Mouse (Mus musculus) ES-E14 (cell line): ENCODE measurements around the gene Ostn. TPM values are rescaled to one million over a fixed set of nuclear protein-coding genes. Genes with fewer than 3 reads are reported as not detected.
A peak's percentile ranks its signal among the peaks of the same experiment; 100 is the strongest.
"Not testable (repeated sequence)": the region's sequence is repeated elsewhere in the genome, so short reads cannot be mapped to it uniquely, and the experiment has no call there.

Experiments used
- DNase-seq: peaks from one replicate; pipeline ENCODE4 v3.0.0-alpha.2; 2013; ENCODE audit warnings: low read depth, low spot score
- H3K27ac ChIP-seq: 2 replicates; pipeline ENCODE4 v1.5.1; 2012; ENCODE audit warnings: low read depth, mild to moderate bottlenecking, low read length, moderate library complexity, mixed read lengths; ENCODE audit not compliant: poor library complexity, insufficient read depth, severe bottlenecking
- H3K36me3 ChIP-seq: 2 replicates; pipeline ENCODE4 v1.6.1; 2012; ENCODE audit warnings: mild to moderate bottlenecking, low read length, moderate library complexity, mixed read lengths; ENCODE audit not compliant: control insufficient read depth, poor library complexity, insufficient read depth, severe bottlenecking
- H3K4me1 ChIP-seq, 2 experiments: fragments of 150-350 bp in 1 of 2; sonication (generic) in 1 of 2; 2 replicates each; pipeline ENCODE4 v1.6.1; 2012; ENCODE audit warnings: low read length in 2 of 2, mild to moderate bottlenecking in 1 of 2, mixed read lengths in 1 of 2; ENCODE audit not compliant: control insufficient read depth in 2 of 2, insufficient read depth in 2 of 2, poor library complexity in 1 of 2
- H3K4me3 ChIP-seq, 2 experiments: fragments of 150-350 bp in 1 of 2; sonication (generic) in 1 of 2; 2 replicates each; pipeline ENCODE4 v1.5.1; 2012; ENCODE audit warnings: low read length in 2 of 2, low read depth in 1 of 2, mild to moderate bottlenecking in 1 of 2, mixed read lengths in 1 of 2; ENCODE audit not compliant: insufficient read depth in 1 of 2, poor library complexity in 1 of 2, severe bottlenecking in 1 of 2
- H3K9ac ChIP-seq: 2 replicates; pipeline ENCODE4 v1.6.1; 2012; ENCODE audit warnings: low read depth, mild to moderate bottlenecking, low read length, mixed read lengths; ENCODE audit not compliant: poor library complexity, insufficient read depth, severe bottlenecking
- H3K9me3 ChIP-seq: fragments of 150-350 bp; sonication (generic); 2 replicates; pipeline ENCODE4 v1.6.1; 2012; ENCODE audit warnings: low read depth, mild to moderate bottlenecking, low read length; ENCODE audit not compliant: control insufficient read depth, insufficient read depth
- CHD2 ChIP-seq: IDR thresholded peaks from 2 replicates; pipeline ENCODE4 v1.6.1; 2014; ENCODE audit warnings: mild to moderate bottlenecking, low read depth, low read length, inconsistent platforms
- HCFC1 ChIP-seq: IDR thresholded peaks from 2 replicates; pipeline ENCODE4 v1.6.1; 2012; ENCODE audit warnings: low read length, inconsistent platforms, borderline replicate concordance; ENCODE audit not compliant: insufficient read depth
- MAFK ChIP-seq: IDR thresholded peaks from 2 replicates; pipeline ENCODE4 v1.6.1; 2014; ENCODE audit warnings: mild to moderate bottlenecking, low read depth, low read length, inconsistent platforms; ENCODE audit not compliant: insufficient read depth
- ZC3H11A ChIP-seq: IDR thresholded peaks from 2 replicates; pipeline ENCODE4 v1.6.1; 2012; ENCODE audit warnings: low read depth, mild to moderate bottlenecking, inconsistent platforms, low read length, borderline replicate concordance
- ZNF384 ChIP-seq: IDR thresholded peaks from 2 replicates; pipeline ENCODE4 v1.6.1; 2012; ENCODE audit warnings: low read depth, low read length, inconsistent platforms
- in situ Hi-C, 2 experiments: fragments of 600-800 bp; cut with MboI; formaldehyde crosslinking; loops; one replicate each; pipeline ENCODE4 v1.15.1; 2025; ENCODE audit warnings: low sequenced_read_pairs in 2 of 2, inconsistent platforms in 1 of 2; ENCODE audit not compliant: unreplicated experiment in 2 of 2
- total RNA-seq: library from RNA; depleted of rRNA; stranded (reverse); fragments of 300-350 nt; gene quantifications from 2 replicates; pipeline ENCODE4 v1.2.3, GENCODE M21; 2012; rRNA removed

Ostn gene
- total RNA-seq, result not detected in 2 replicates

DNA sequence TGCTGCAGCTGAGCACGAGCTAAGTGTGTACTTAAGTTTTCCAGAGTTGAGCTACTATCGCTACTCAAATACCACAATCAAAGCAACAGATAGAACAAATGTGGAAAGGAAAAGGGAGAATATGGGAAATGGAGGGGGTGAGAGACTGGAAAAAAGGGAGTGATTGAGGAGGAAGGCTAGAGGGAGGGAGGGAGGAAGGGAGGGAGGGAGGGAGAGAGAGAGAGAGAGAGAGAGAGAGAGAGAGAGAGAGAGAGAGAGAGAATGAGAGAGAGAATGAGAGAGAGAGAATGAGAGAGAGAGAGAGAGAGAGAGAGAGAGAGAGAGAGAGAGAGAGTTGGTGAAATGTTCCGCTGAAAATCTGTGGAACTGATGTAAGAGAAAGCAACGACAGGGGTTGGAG is at the start of gene Ostn:
Gene Ostn (plus strand): TSS at position 301 of the 400 bp plus-strand sequence.
- H3K36me3 ChIP-seq, H3K9ac ChIP-seq, in situ Hi-C loops, H3K4me1 ChIP-seq, H3K27ac ChIP-seq, DNase-seq, H3K9me3 ChIP-seq, H3K4me3 ChIP-seq: not testable (repeated sequence)

DNA sequence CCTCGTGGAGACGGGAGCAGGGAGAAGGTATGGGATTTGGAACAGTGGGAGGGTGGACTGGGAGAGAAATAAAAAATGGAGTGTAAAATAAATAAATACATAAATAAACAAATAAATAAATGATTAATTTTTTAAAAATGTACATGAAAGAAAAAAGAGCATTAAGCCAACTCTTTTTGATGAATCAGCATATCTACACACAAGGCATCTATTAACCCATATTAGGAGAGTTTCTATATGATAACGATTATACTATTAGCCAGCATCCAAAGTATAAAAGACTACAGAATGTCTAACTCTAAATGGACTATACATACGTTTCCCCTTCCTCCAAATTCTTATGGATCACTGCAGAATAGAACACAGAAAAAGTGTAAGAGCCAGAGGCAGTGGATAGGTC is 38.5 kb upstream of the Ostn start:
- Histone ChIP-seq H3K36me3 (no peaks in the 10 kb centered on the region), H3K9me3 (no peaks in the 10 kb centered on the region), H3K9ac (no peak overlapping the region), H3K27ac (no peak overlapping the region), H3K4me1 (no peaks in the 10 kb centered on the region), H3K4me3 (no peak overlapping the region)
- DNase-seq, result no peak
- TF ChIP-seq MAFK, result peak; percentile 73; the same call in 1 of the 2 replicates
- no peak for TF ChIP-seq ZNF384
- in situ Hi-C loops, result no loop called here

DNA sequence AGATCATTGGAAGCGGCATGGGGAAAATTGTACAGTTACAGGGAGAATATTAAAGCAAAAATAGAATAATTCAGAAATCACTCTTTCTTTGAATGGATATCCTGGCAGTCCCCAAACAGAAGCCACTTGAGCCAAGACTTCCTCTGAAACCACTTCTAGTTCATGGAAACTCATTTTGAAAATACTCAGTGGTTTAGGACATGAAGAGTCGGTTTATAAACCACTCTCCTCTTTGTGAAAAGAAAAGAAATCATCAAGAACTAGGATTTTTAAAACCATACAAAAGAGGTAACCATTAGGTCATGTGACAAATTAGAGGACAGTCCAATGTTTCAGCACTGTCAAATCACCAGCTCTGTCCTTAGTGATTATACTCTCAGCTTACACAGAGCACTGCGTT is 19.9 kb upstream of the Ostn start:
- Histone ChIP-seq H3K9ac (no peak overlapping the region), H3K4me1 (no peaks in the 10 kb centered on the region), H3K9me3 (no peaks in the 10 kb centered on the region), H3K4me3 (no peak overlapping the region), H3K27ac (no peak overlapping the region), H3K36me3 (no peaks in the 10 kb centered on the region)
- no peak for DNase-seq
- in situ Hi-C loops, result no loop called here
- no peak for TF ChIP-seq ZC3H11A

DNA sequence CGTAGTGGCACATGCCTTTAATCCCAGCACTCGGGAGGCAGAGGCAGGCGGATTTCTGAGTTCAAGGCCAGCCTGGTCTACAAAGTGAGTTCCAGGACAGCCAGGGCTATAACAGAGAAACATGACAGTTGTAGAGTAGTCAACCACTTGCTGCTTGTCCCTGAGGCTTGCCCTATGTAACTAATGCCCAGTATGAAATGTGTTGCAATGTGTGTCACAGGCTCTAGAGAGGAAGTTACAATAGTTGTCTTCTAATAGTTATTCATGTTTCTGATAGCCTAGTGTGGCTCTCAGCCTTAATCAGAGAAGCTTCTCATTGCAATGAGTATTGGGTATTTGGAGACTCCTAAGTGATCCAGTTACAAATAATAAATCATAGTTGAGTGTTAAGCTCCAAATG is 10.8 kb upstream of the Ostn start:
- DNase-seq, result no peak
- H3K9me3 ChIP-seq, result no peaks in the 10 kb centered on the region
- H3K4me3 ChIP-seq, result no peak overlapping the region
- no peaks in the 10 kb centered on the region for H3K4me1 ChIP-seq
- H3K9ac ChIP-seq, result no peak overlapping the region
- no peak overlapping the region for H3K27ac ChIP-seq
- no peaks in the 10 kb centered on the region for H3K36me3 ChIP-seq
- in situ Hi-C loops, result no loop called here
- no peak for TF ChIP-seq MAFK
- no peak for TF ChIP-seq CHD2
- no peak for TF ChIP-seq HCFC1
- TF ChIP-seq ZNF384, result no peak
- TF ChIP-seq ZC3H11A, result no peak

DNA sequence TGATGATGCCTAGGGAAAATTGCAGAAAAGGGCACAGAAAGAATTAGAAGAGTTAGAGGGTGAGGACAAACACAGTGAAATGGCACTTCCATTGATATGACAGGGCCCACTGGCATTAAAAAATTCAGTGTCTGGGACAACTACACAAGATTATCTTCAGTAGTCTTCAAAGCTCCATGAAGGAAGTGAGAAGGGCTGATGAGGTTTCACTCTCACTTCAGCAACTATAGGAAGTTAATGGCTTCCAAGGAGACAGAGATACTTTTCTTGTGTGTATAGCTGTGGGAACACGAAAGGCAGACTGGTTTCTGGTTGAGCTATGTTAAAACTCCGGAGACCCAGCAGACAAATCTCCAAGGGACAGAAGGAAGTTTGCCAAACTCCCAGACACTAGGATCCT is 10.4 kb upstream of the Ostn start:
- no peak for TF ChIP-seq ZNF384
- TF ChIP-seq CHD2, result no peak
- TF ChIP-seq ZC3H11A, result no peak
- TF ChIP-seq MAFK, result no peak
- TF ChIP-seq HCFC1, result no peak
- Histone ChIP-seq H3K27ac (no peak overlapping the region), H3K4me3 (no peak overlapping the region)

More for the DNA sequence above, 10.4 kb upstream of the Ostn start:
- in situ Hi-C loops, result no loop called here
- Histone ChIP-seq H3K36me3 (no peaks in the 10 kb centered on the region), H3K4me1 (no peaks in the 10 kb centered on the region), H3K9me3 (no peaks in the 10 kb centered on the region), H3K9ac (no peak overlapping the region)
- no peak for DNase-seq
